Mouse (Mus musculus) cerebellum, adult 2 months (tissue): Measurements from ENCODE around the gene Myo10. TPM values are rescaled to one million over a fixed set of nuclear protein-coding genes. Genes with fewer than 3 reads are reported as not detected.

Source experiments
- DNase-seq, 2 experiments: peaks; one replicate each; pipeline ENCODE4 v3.0.0; 2021
- H3K27ac ChIP-seq: fragments of 200-500 bp; 2 replicates; pipeline ENCODE4 v1.5.1; 2012; ENCODE audit warnings: low read length, control low read depth, inconsistent platforms; ENCODE audit not compliant: insufficient read depth
- H3K27me3 ChIP-seq: fragments of 200-500 bp; 2 replicates; pipeline ENCODE4 v1.6.1; 2012; ENCODE audit warnings: inconsistent platforms, mild to moderate bottlenecking, low read length, moderate library complexity; ENCODE audit not compliant: control insufficient read depth, insufficient read depth
- H3K4me1 ChIP-seq: fragments of 200-500 bp; 2 replicates; pipeline ENCODE4 v1.6.1; 2011; ENCODE audit warnings: low read length; ENCODE audit not compliant: control insufficient read depth, insufficient read depth
- H3K4me3 ChIP-seq: fragments of 200-500 bp; replicated peaks from 2 replicates; pipeline ENCODE3; 2011; ENCODE audit warnings: mild to moderate bottlenecking, low read depth, low read length, control low read depth; ENCODE audit not compliant: insufficient read depth
- CTCF ChIP-seq: fragments of 200-500 bp; IDR thresholded peaks from 2 replicates; pipeline ENCODE4 v1.5.1; 2011; ENCODE audit warnings: low read depth, mild to moderate bottlenecking, control low read depth, low read length, moderate library complexity, borderline replicate concordance; ENCODE audit not compliant: insufficient read depth
- POLR2A ChIP-seq: fragments of 200-500 bp; IDR thresholded peaks from 2 replicates; pipeline ENCODE4 v1.6.1; 2011; ENCODE audit warnings: low read length, control low read depth, borderline replicate concordance; ENCODE audit not compliant: insufficient read depth
- WGBS: fragments of 180-500 bp; shearing (Covaris S2); methylation state at CpG from one replicate; pipeline ENCODE4 v1.1.7; 2018; 5-methylcytosine and 5-hydroxymethylcytosine counted together
- polyA plus RNA-seq: library from polyadenylated mRNA; depleted of rRNA; stranded (reverse); fragments of >200 nt; gene quantifications from 2 replicates; pipeline ENCODE4 v1.2.3, GENCODE M21; 2012

Gene Myo10
- polyA plus RNA-seq, 1 experiment: 30.0 TPM

DNA sequence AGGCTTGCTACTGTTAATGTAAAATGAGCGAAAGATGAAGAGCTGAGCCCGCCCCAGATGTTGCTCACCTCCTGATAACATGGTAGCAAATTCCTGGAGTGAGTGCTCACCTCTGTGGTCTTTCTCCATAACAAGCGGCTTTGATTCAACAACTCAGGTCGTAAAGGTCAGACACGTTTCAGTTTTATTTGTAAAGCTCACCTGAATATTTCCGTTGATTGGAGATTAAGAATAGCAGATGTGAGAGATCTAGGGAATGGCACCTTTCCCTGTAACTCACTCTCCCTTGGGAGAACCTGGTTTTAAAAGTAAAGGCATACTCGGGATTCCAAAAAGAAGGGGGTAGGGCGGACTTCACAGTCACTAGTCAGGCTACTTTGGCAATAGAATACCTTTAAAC lies 20.0 kb upstream of the Myo10 start:
- Histone ChIP-seq H3K27me3 (no peaks in the 10 kb centered on the region), H3K4me1 (no peaks in the 10 kb centered on the region), H3K4me3 (no peak overlapping the region), H3K27ac (no peak overlapping the region)
- no peak for DNase-seq
- 86% methylated on average over 8 of the region's 8 CpGs for WGBS
- TF ChIP-seq POLR2A (no peak), CTCF (no peak)

DNA sequence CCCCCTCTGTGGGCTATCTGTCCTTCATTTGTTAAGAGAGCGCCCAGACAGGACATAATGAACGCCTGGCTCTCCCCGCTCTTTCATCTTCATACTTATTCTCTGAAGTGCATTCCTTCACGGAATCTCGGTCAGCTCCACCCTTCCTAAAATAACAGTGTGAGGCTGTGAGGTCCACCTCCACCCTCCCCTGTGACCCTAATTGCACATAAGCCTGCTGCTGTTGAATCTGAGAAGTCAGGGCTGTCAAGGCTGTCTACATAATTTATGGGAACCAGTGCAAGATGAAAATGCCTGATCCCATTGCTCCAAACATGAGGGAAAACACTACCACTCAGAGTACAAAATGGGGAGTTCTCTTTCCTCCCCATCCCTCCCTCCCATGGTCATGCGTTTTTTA lies 19.0 kb upstream of the Myo10 start:
- H3K4me1 ChIP-seq: no peaks in the 10 kb centered on the region
- H3K4me3 ChIP-seq: no peak overlapping the region
- H3K27me3 ChIP-seq: no peaks in the 10 kb centered on the region
- no peak for DNase-seq
- 63% methylated on average over 6 of the region's 6 CpGs for WGBS
- no peak for TF ChIP-seq CTCF
- TF ChIP-seq POLR2A: no peak
- H3K27ac ChIP-seq: no peak overlapping the region

DNA sequence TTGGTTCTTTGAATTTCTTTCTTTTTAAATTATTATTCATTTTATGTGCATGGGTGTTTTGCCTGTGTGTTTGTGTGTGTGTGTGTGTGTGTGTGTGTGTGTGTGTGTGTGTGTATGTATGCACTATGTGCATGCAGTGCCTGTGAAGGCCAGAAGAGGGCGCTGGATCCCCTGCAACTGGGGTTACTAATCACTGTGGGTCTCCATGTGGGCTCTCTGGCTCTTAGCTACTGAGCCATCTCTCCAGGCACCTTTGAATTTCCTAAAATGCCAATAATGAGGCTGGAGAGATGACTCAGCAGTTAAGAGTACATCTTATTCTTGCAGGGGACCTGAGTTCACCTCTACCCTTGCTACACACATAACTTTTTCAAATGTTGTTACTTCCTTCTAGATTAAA lies 18.1 kb upstream of the Myo10 start:
- Histone ChIP-seq H3K27ac (no peak overlapping the region), H3K4me3 (no peak overlapping the region), H3K27me3 (no peaks in the 10 kb centered on the region), H3K4me1 (no peaks in the 10 kb centered on the region)
- TF ChIP-seq CTCF (no peak), POLR2A (no peak)
- WGBS: 47% methylated on average over 1 of the region's 1 CpGs
- no peak for DNase-seq

DNA sequence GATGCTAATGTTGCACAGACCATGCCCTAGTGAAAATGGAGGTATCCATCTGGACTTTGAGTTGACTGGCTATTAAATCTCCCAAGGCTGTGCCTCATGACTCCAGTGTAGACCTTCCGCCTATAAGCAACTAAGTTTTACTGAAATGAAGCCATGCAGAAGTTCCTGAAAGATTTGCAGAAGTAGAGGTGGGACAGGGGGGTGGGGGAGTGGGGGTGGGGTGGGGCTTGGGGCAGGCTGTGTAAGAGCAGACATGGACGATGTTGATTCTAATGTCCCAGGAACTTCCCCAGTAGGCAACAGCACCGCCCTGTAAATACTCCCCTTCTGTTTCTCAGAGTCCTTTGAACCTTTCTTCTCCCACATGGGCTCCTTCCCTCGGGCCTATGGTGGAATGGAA lies 16.9 kb upstream of the Myo10 start:
- no peaks in the 10 kb centered on the region for H3K4me1 ChIP-seq
- DNase-seq: no peak
- no peaks in the 10 kb centered on the region for H3K27me3 ChIP-seq
- no peak overlapping the region for H3K4me3 ChIP-seq
- WGBS: 89% methylated on average over 4 of the region's 4 CpGs
- TF ChIP-seq POLR2A (no peak), CTCF (no peak)
- no peak overlapping the region for H3K27ac ChIP-seq

DNA sequence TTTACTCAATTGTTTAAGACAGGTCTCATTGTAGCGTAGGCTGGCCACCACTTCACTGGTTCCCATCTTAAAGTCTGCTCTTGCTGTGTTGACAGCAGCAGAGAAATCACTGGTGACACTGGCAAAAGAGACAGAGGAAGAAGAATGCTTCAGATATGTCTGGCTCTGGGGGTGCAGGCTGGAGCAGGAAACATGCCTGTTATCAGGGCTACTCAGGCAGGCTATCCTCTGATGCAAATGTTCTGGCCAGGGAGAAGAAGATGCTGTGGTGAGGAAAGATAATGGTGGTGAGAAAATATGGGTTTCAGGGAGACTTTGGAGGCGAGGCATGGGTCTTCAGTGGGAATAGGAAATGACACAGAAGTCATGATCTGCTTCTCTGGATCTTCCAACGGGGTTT lies 13.6 kb upstream of the Myo10 start:
- Histone ChIP-seq H3K27ac (no peak overlapping the region), H3K4me1 (no peaks in the 10 kb centered on the region), H3K27me3 (no peaks in the 10 kb centered on the region), H3K4me3 (no peak overlapping the region)
- WGBS: 98% methylated on average over 3 of the region's 3 CpGs
- DNase-seq: no peak
- TF ChIP-seq POLR2A (no peak), CTCF (no peak)

DNA sequence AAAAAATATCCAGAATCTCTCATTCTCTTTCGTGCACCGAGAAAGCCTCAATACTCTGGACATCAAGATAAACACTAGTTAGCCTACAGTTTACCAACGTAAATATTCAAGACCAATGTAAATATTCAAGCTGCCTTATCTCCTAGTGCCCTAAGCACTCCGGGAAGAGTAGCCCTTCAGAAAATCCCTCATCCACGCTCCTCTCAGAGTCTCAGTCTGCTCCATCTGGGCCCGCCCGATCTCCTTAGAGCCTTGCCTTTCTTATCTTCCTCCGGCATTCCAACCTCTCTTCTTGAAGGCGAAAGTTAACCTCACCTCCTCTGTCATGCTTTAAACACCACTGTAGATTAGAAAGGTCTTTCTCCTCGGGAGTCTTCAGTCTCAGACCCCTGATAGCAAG lies 13.1 kb upstream of the Myo10 start:
- Histone ChIP-seq H3K4me1 (no peaks in the 10 kb centered on the region), H3K4me3 (no peak overlapping the region), H3K27ac (no peak overlapping the region), H3K27me3 (no peaks in the 10 kb centered on the region)
- DNase-seq: no peak
- TF ChIP-seq CTCF (no peak), POLR2A (no peak)
- 92% methylated on average over 10 of the region's 10 CpGs for WGBS

DNA sequence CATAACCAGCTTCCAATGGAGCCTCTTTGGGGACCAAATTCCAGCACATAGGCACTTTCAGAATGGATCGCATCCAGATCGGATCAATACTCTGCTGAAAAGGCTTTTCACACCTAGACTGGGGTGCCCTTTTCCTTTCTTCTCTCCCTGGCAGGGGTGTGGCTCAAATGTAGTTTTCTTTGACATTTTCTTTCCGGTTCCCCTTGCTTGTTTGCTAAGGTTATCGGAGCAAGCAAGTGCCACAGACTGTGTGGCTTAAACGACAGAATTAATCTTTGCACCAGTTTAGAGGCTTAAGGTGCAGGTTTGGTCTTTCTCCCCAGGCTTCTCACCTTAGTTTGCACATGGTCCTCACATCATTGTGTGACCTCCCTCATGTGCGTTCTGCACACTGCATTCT lies 11.1 kb upstream of the Myo10 start:
- Histone ChIP-seq H3K4me1 (no peaks in the 10 kb centered on the region), H3K4me3 (no peak overlapping the region), H3K27me3 (no peaks in the 10 kb centered on the region), H3K27ac (no peak overlapping the region)
- no peak for DNase-seq
- TF ChIP-seq POLR2A: no peak
- no peak for TF ChIP-seq CTCF
- WGBS: 80% methylated on average over 6 of the region's 6 CpGs

DNA sequence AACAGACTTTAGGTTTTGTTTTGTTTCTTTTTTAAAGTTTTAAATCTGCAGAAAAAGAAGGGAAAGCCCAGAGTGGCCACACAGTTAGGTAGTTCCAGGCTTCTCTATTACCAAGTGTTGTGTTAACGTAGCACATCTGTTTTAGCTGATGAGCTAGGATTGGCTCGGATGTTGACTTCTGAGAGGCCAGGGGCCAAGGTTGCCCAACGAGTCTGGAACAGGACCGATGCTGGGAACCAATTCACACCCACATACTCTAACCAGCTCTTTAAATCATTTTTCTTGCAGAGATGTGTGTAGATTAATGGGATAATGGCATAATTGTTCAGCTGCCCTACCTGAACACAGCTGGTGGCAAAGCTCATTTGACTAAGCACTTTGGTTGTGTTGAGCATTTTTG lies 1.8 kb upstream of the Myo10 start:
- TF ChIP-seq POLR2A: no peak
- TF ChIP-seq CTCF: no peak
- H3K27ac ChIP-seq: no peak overlapping the region
- 93% methylated on average over 4 of the region's 4 CpGs for WGBS
- H3K4me3 ChIP-seq: no peak overlapping the region
- no peak for DNase-seq
- no peaks in the 10 kb centered on the region for H3K27me3 ChIP-seq
- H3K4me1 ChIP-seq: no peaks in the 10 kb centered on the region

DNA sequence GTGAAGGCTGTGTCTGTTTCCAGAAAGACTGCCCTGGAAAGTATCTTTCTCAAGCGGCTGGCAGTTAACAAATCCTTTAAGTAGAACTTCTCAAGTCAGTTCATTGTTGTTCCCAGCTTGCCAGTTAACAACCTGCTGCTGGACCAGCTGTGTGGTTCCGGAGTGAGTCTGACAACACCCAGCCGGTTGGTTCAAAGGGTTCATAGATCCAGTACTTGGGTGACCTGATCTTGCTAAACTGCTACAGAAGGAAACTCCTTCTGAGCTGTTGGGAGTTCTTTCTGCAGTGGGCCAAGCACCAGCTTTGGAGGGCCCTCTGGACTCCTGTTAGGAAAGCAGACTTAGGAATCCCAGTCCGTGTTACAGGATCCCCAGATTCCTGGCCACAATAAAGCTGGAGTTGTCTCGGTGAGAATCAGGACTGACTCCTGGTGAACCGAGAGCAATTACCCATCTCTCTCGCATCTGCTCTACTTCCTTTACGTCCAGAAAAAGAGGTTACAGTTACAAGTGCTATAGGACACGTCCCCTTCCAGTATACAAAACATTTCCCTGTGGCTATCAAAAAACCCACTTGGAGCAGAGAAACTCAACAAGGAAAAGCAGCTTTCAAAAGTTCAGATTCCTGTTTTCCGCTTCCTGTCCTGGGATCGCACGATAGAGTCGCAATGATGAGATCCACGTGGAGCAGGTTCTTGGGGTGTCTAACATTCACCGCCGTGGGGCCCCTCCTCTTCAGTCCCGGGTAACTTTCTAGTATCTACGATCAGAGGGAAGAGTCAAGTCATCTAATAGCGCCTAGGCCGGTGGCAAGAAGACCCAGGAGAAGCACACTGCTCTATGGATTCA lies 750 bp upstream of the Myo10 start:
- 18% methylated on average over 20 of the region's 20 CpGs for WGBS
- no peak overlapping the region for H3K27ac ChIP-seq
- H3K27me3 ChIP-seq: no peaks in the 10 kb centered on the region
- TF ChIP-seq POLR2A (no peak), CTCF (no peak)
- no peaks in the 10 kb centered on the region for H3K4me1 ChIP-seq
- H3K4me3 ChIP-seq: peak overlapping the region; percentile 74
- no peak for DNase-seq
